Mouse (Mus musculus) adrenal gland, adult 18-20 months (tissue): ENCODE measurements at regions not wholly inside any gene's neighbourhood (a gene's known extent, or its start where the extent isn't known, plus 50 kb on each side); places are given as distances from the start of the nearest gene placed in this dataset.

Experiments used
- DNase-seq, 2 experiments: peaks; one replicate each; pipeline ENCODE4 v3.0.0; 2021 to 2022; ENCODE audit warnings: low spot score in 2 of 2

DNA sequence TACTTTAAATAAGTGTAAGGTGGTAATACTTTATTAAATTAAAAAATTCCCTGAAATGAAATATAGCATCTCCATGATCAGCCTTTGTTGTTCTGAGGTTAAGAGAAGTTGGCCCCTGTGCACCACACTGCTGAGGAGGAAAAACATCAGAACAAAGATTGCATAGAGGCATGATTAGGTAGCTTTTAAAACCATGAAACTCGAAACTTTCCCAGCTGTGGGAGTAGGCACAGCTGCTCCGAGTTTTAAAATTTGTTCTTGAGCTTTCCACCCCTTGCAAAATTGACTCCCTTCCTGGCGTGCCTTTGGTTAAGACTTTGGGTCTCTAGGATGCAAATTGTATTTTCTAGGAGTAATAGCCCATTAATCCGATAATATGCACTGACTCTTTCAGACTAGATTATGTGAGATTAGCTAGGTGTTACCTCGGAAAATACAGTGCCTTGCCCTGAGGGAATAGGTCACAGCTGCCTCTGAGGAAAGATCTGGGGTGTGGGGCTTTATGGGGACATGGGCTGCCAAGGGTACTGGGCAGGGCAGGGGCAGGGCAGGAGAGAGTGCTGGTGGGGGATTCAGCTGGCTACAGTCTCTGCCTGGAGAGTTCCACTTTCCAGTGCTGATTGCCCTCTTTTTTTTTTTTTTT, 110.1 kb upstream of the Slc30a5 start:
- no peak for DNase-seq

DNA sequence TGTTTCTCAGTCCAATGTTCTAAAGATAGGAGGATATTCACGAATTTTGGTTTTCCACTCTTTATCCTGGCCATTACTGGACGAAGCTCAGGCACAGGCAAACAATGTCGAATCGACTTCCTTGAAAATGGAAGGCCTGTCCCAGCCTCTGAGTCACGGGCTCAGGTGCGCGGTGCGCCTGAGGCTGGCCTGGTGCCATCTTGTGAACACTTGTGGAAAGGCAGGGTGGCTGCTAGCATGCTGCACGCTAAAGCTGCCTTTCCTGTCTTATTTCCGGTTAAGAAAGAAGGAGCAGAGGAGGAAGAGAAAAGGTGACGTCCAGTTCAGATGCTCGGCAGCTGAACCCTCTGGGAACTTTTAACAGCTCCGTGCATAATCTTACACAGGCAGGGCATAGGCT, 107.6 kb upstream of the Slc30a5 start:
- no peak for DNase-seq

DNA sequence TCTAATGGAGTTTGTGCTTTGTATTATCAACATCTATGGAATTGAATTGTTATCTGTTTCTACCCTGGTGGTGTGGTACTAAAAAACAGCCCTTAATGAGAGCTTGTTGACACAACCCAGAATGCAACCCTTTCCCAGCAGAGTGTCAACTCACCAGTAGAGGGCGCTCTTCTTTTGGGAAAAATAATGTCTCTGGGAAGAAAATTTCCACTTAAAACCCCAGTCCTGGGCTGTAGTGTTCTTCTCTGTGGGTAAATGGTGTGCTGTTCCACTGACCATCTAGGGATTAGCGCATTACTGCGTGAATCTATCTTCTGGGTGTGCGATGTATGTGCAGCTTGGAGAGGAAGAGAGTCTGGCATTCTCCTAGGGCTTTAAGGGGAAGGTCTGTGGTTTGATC, 106.5 kb upstream of the Slc30a5 start:
- peak; percentile 32 to 50 for DNase-seq

DNA sequence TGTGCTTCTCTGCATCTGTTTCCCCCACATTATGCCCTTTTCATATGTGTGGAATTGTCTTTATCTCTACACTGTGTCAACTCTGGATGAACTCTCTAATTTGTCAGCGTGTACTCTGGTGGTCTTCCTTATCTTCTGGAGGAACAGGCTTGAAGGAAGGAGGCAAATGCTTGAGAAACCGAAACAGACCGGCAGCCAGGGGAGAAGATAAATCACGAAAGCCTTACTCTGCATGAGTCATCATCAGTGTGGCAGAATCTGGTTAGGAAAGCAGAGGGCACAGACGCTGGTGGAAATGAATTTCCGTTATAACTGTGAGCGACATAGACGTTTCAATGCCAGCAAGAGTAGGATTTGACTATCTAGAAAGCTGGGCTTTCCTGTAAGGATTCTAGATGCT, 100.0 kb upstream of the Slc30a5 start:
- peak in 1 of 2 experiments; percentile 11 for DNase-seq

DNA sequence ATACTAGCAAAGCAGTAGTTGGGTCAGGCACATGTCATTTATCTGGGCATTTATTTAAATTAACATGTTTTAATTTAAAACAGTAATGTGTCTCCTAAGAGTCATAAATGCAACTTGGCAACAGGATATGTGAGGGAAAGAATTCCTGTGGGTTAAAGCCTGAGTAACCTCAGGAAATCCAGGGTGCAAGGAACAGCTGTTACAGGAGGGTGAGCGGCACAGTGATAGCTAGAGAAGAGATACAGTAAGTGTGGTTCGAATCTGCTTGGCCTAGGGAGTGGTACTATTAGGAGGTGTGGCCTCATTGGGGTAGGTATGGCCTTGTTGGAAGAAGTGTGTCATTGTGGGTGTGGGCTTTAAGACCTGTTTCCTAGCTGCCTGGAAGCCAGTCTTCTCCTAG, 66.3 kb upstream of the Slc30a5 start:
- no peak for DNase-seq

DNA sequence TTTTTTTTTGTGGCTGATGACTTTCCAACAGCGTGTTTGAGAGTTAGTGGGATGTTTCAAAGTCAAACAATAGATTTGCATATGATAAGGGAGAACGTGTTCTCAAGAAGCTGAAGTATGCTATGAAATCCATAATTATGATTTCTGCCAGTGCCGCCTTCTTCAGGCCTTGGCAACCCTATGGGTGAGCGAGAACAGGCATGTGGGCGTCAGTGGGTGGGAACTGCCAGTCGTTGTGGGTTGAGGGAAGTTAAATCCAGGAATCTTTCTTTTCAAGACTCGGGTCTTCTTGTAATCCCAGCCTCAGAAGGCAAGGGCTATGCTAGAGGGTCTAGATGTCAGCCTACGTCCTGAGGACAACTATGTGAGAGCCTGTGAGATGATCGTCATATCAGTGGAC, 60.6 kb upstream of the Slc30a5 start:
- no peak for DNase-seq

DNA sequence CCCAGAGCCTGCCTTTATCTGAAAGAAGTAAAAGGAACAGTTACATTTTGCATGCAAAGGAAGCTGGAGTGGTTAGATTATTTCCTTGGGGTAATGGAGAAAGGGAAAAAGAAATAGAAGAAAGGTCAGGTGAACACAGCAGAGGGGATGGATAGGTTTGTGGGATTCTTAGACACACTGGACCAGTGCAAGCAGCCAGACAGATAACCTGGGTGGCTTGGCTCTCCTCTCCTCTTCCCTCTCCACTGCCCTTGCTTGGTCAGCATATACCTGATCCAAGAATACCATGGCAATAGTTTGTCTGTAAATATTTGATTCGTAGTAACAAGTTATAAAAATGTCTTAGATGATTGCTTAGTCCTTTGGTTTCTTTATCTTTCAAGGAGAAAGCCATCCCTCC, 59.9 kb upstream of the Slc30a5 start:
- no peak for DNase-seq

DNA sequence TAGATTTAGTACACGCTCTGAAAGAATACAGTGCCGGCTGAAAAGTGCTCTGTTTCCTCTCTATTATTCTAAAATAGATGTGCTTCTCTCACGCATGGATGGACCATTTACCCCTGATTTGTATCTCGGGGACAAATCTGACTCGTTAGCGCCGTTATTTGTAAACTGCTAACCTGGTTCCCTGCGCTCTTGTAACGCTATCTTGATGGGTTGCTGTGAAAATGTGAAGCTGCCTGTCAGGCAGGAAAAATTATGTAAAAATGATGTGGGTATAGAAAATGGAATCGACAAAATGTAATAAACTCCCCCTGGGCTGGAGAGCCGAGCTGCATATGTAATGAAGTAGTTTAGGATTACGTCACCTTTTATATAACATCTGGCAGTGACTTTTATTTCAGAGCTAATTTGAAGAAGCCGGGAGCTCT, 59.4 kb upstream of the Slc30a5 start:
- no peak for DNase-seq

DNA sequence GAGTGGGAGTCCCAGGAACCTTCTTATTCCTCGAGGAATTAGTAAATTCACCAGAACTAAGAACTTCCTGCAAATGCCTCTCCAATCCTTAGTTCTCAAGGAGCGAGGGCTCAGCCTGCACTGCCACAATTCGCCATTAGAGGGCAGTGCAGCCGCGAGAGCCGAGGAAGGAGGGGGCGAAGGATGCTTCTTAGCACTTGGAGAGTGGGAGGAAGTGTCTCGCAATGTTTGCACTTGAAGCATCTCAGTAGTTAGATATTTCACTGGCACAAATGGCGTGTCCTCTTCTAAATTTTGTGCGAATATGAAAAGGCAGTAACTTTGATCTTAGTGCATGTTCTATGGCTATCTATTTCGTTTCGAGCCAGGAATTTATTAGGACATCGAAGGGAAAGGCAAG, 59.0 kb upstream of the Slc30a5 start:
- peak; percentile 64 to 66 for DNase-seq

DNA sequence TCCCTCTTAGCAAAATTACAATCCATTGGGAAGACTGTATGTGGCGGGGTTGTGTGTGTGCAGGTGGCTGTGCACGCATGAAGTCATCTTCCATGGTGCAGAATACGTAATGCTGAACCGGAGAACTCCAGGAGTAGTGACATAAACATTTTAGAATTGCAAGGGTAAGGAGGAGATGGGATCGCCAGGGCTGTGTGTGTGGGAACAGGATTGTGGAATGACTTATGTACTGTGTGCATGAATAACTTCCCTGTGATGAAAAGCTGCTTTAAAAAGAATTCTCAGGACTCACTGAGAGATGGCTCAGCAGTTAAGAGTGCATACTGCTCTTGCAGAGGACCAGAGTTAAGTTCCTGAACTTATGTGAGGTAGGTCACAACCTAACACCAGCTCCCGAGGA, 57.2 kb upstream of the Slc30a5 start:
- DNase-seq, result no peak

DNA sequence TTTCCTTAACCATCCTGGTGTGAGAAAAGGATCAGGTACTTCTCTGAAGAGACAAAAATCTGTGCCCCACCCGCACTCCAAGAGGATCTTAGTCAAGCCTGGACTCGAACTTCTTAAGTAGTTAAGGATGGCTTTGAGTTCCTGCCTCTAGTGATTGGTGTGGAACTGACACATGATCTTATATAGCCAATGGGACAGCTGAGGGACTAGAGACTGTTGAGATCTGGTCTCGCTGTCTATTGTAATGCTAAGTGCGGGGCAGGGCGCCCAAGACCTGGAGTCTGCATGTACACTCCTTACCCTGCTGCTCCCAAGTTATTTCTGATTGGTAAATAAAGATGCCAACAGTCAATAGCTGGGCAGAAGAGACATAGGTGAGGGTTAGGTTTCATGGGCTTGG, 55.3 kb upstream of the Slc30a5 start:
- DNase-seq, result no peak

DNA sequence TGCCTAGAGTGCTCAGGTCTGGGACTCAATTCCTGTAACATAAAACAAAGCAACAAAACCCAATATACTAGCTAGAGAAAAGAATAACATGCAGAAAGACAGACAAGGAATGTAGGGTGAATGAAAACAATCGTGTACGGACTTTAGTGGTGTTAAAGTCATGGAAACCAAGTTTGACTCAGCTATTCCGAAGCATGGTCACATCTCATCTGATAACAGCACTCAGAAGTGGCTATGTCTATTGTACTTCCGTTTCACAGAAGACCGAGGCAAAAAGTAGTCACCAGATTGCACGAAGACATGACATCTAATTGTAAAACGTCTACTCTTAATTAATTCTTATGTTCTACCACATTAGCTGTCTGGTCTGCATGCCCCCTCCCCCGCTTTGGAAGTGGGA, 50.5 kb upstream of the Slc30a5 start:
- DNase-seq, result no peak
